Mouse (Mus musculus): Measurements from ENCODE around the gene Islr2.

Gene Islr2

GRCm38 (mm10) chr9:58150733-58151361 is 53.3 kb downstream of the Islr2 start:
- no peak for DNase-seq (ENCODE audit: low spot score)

- no peak for DNase-seq (ENCODE audit: low spot score)
These were observed 55.3 kb downstream of the Islr2 start for GRCm38 (mm10) chr9:58148806-58149205.

All from yolk sac, embryonic 10.5 days (tissue).